Mouse (Mus musculus): ENCODE results near the gene Atp12a. TPM values are rescaled to one million over a fixed set of nuclear protein-coding genes. Genes with fewer than 3 reads are reported as not detected.
A peak's percentile ranks its signal among the peaks of the same experiment; 100 is the strongest.

Gene Atp12a
- not detected for total RNA-seq (2021)
- long read RNA-seq, experiment 1 = 0 reads
- long read RNA-seq, experiment 2 = 0 reads

GRCm38 (mm10) chr14:56364711-56365237 is at the start of gene Atp12a:
Atp12a (plus strand) TSS chr14:56365068.
- DNase-seq = no peak

DNA sequence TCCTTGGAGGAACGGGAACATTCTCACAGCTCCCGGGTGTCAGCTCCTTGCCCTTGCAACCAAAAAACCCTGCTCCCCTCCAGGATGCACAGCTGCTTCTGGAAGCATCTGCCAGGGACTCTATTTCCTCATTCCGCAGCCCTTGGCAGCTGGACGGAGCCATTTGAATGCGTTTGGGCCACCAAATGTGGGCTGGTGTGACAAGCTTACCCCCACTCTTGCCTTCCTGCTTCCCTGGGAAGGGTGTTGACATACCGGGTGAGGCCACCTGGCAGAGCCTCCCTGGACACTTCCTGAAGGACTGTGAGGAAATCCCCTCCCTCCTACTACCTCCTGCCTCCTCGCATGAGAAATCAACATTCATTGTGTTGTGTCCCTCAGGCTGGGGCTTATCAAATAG is 49.3 kb upstream of the Atp12a start:
- DNase-seq = peak; percentile 4

GRCm38 (mm10) chr14:56316333-56316732 is 48.5 kb upstream of the Atp12a start:
- no peak for DNase-seq

- DNase-seq = no peak
Observed at GRCm38 (mm10) chr14:56322982-56323381, 41.9 kb upstream of the Atp12a start.

GRCm38 (mm10) chr14:56325038-56325437 is 39.8 kb upstream of the Atp12a start:
- DNase-seq = no peak

- no peak for DNase-seq
Observed at GRCm38 (mm10) chr14:56333700-56334099, 31.2 kb upstream of the Atp12a start.

DNA sequence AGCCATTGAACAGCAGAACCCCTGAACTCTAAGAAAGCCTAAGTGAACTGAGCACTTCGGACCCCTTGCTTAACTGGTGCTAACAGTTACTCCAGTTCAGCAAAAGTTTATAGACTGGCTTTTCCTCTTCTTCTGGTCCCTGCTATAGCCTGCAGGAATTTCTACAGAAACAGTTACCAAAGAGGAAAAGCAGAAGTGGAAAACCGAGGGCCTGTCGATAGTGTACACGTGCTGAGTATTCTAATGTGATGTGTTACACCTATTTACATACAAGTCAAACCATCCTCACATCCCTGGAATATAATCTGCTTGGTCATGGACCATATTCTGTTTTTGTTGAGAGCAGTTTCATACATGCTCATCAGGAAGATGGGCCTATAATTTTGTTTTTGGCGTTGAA is 30.4 kb upstream of the Atp12a start:
- no peak for DNase-seq

DNA sequence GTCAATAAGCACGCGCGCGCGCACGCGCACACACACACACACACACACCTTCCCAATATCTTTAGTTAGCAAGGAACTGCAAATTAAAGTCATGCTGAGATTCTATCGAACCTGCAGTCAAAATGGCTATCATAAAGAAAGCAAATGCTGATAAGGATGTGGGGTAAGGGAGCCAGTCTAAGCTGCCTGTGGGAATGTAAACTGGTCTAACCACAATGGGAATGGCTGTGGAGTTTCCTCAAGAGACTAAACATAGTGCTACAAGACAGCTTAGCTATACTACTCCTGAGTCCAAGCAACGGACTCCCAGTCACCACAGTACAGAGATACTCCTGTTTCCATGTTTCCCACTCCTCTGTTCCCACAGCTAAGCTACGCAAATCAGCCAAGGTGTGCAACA is 28.8 kb upstream of the Atp12a start:
- no peak for DNase-seq

- DNase-seq = no peak
Observed at GRCm38 (mm10) chr14:56337075-56337474, 27.8 kb upstream of the Atp12a start.

DNA sequence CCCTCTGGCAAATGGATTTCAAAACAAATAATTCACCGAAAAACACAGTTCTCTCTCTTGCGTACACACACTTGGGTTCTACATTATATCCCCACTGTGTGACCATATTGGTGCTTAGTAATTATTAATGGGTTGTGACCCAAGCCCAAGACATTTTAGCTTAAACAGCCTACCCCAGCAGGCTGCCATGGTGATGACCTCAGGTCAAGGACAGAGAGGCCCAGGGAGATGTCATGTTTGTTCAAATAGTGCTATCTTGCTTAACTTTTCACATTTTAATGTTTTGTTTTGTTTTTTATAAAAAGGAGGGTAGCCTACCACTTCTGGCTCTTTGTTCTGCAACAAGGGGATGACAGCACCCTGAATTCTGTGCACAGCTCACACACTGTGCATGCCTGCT is 27.2 kb upstream of the Atp12a start:
- DNase-seq = no peak

- DNase-seq = no peak
Observed at GRCm38 (mm10) chr14:56338882-56339442, 25.9 kb upstream of the Atp12a start.

DNA sequence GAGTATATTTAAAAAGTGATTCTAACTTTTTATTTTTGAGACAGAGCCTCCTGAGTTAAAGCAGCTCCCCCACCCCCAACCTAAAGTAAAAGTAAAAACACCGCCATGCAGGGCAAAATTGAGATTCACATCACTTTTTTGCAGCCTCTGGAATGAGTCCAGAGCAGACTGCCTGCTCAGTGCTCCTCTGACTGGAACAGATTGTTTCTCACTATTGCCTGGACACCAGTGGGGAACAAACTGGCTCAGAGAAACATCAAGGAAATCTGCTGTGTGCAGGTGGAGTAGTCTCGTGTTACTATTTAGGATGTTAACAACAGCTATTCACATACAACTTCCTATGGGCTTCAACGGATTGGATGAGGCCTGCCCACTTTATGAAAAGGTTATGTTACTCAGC is 16.2 kb upstream of the Atp12a start:
- no peak for DNase-seq

DNA sequence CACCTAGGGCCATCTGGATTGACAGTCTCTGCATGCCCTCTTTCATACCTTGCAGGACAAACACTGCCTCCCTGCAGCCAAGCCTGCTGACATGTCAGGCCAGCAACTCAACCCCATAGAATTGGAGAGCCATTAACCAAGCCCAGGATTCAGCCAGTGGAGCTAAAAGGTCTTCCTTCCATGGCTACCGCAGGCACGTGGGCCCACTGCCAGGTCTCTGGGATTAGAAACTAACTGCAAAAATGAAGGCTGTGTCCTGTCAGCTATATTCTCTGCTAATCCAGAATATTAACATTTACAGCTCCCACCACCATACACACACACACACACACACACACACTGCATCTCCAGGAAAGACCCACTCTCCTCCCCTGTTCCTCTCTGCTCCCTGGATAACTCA is 15.3 kb upstream of the Atp12a start:
- no peak for DNase-seq

DNA sequence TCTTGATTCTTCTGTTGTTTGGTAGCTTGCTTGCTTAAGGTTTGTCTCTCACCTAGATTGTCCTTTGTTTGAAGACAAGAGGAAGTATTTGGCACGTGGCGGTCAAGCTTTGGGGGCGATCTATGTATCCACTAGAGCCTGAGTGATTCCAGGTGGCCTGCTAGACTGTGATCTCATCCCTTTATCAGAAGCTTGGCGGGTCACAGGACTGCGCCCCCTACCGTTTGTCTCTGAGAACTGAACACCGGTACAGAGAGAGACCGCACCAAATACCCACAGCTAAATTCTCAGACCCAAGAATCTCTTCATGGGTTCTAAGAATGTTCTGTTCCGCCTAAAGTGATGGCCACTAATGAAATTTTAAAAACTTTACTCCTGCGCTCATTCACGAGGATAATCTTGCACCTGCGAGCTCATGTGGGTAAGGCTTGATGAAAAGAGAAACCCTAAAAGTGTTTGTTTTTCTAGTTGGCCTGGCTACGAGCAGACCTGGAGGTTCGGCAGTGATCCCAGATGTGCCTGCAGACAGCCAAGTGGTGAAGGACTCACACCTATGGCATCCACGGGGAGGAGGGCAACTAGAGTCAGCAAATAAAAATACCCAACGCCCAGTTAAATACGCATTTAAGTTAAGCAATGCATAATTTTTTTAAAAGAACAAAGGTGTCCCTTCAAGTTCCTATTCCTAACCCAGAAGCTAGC is 12.8 kb upstream of the Atp12a start:
- DNase-seq = peak; percentile 31

DNA sequence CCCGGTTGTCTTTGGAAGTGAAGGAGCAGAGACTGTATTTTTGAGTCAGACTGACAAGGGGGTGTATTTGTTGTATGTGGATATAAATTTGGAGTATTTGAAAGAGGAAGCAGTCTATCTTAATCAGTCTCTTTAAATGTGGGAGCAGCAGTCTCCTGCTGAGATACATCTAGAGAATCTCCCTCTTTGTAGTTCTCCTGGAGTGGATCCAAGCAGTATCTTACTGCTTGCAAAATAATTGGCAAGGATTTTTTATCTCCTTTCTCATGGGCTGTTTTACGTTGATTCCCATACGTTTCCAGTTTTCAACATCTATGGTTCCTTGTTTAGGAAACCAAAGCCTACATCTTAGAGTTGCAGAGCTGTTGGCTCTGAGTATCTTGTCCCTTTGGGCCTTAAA is 10.1 kb upstream of the Atp12a start:
- DNase-seq = no peak

- no peak for DNase-seq
Observed at GRCm38 (mm10) chr14:56355396-56355795, 9.5 kb upstream of the Atp12a start.

- no peak for DNase-seq
Observed at GRCm38 (mm10) chr14:56356196-56356595, 8.7 kb upstream of the Atp12a start.

- DNase-seq = no peak
Observed at GRCm38 (mm10) chr14:56358422-56358821, 6.4 kb upstream of the Atp12a start.

DNA sequence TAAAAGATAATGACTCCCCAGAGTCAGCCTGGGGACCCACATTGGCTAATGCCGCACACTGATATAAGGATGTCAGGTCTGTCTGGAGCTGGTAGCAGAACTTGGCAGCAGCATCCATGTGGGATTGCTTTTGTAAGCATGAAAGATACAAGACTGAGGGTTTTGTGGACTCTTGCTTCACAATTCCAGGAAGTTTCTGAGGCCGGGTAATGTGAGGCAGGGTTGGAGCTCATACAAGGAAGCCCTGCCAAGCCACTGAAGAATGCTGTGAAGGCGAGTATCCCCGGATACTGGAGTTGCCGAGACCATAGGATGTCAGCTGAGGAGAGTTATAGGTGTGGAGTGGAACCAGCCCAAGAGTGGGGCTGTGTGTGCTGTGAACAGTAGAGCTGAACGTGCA is 5.7 kb upstream of the Atp12a start:
- no peak for DNase-seq

DNA sequence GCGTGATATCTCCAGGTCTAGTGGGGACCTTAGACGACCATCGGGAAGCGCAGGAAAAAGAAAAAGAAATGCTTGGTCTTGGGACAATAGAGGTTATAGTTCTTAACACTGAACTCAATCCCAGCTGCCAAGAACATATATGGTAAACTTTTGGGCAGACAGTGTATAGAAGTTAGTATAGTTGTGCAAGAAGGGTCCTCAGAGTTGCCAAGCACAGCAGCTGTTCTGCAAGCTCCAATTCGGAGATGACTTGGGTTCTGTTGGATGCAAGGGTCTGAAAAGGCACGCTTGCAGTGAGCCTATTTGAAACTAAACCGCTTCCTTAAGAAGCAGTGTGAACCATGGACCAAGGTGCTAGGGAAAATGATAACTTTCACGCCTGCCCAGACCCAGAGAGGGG is 424 bp downstream of the Atp12a start:
- DNase-seq = no peak

DNA sequence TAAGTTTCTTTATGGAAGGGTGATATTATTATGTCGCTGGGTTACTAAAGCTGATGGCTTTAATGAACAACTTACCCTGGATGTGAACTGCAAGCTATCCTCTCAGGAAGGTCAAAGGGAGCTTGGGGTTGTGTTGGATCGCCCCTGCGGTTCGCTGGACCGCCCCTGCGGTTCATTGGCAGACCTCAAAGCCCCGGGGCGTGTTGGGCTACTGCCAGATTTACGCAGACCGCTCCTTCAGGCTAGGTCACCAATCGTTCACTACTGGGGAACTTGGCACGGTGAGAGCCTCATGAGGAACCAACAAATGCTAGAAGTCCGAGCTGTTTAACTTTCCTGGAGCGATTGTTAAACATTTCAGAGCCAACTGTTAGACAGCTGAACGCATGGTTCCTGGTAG is 1.8 kb downstream of the Atp12a start:
- DNase-seq = peak; percentile 14

DNA sequence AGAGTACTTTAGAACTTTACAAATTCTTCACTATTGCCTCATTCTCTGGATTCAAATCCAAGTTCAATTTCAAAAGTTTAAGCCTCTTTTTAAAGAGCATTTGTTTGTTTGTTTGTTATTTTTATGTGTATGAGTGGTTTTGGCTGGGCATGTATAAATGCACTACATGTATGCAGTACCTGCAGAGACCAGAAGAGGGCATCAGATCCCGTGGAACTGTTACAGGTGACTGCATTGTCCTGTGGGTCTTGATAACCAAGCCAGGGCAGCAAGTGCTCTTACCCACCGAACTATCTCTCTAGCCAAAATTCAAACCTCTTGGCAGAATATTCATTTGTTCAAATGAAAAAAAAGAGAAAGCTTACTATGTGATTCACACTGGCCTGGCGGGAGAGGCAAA is 4.0 kb downstream of the Atp12a start:
- DNase-seq = peak; percentile 12

DNA sequence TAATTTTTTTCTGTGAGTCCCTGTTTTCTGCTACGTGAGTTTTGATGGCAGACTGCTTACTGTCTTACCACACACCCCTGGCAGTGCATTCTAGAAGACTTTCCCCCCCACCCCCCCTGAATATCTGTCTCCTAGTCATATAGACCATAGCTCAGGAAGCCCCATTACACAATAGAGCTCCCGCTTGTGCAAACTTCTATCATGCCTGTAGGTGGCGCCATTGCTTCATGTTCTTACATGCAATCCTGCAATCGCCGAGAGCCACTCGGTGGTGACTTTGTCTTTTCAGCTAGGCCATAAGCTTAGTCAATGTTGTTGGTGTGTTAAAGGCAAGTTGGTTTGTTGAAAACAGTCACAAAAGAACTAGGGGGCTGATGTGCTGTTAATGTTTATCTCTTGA is 10.9 kb downstream of the Atp12a start:
- peak; percentile 81 for DNase-seq

- DNase-seq = no peak
Observed at GRCm38 (mm10) chr14:56377745-56378144, 12.9 kb downstream of the Atp12a start.

All from gastrocnemius, postnatal 10 days (tissue).